Mouse (Mus musculus) liver, embryonic 14.5 days (tissue): ENCODE data around the gene Gsap.

ENCODE experiments used
- CTCF ChIP-seq: IDR thresholded peaks from 2 replicates; pipeline ENCODE4 v1.5.1; 2016; ENCODE audit warnings: antibody characterized with exemption, low read depth, control low read depth
- EP300 ChIP-seq: IDR thresholded peaks from 2 replicates; pipeline ENCODE4 v1.6.1; 2016; ENCODE audit warnings: antibody characterized with exemption, low read depth

DNA sequence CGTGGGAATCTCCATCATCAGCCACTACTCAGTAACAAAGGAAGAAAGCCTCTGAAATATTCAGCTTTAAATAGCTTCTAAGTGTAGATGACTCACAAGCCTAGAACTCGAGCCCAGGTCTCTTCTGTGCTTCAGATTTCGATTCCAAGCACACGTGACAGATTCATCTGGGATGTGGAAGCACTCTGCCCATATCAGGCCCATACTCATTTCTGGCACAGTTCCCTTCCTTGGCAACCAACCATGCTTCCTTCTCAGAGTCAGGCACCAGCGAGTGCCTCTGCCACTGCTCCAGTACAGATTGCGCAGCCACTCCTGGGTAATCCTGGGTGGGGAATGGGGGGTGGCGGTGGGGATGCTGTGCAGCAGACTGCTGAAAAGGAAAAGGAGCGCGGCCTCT is 46.5 kb upstream of the Gsap start:
- TF ChIP-seq CTCF, result no peak
- no peak for TF ChIP-seq EP300
